Mouse (Mus musculus): Measurements from ENCODE around the gene Apba3.

Gene Apba3

DNA sequence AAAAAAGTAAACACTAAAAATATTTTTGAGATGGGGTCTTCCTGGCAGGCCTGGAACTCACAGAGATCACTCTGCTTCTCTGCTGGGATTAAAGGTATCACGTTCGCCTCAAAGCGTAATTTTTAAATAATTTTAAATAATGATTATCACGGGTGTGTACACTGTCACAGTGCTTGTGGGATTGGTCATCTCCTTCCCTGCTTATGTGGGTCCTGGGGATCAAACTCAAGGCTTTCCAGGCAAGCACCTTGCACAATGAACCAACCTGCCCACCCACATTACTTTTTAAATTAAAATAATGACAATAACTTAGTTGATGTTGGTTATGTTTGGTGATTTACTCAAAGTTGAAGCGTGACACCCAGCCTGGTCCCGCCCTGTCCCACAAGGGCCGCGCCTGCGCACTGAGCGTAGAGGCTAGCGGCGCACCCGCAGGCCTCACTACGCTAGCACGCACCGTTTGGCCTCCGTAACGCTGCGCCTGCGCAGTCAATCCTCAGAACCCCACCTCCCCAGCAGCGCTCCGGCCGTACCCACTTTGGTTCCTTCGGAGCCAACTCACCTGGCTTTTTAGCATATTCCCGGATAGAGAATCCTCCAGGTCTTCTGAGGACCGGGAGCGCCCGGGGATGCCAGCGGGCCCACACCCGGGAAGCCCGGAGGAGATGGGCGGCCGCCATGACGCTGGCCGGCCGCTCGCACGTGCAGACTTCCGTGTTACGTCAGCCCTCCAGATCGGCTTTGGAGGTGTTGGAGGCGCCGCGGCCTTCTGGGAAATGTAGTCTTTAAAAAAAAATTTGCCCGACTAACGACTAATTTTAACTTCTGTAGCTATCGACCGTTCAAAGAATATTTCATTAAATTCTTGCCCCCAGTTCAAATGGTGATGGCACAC is at the start of gene Apba3, which contains the start of gene Mrpl54:
Gene Apba3 (plus strand): TSS at position 750 of the 895 bp plus-strand sequence.
Gene Mrpl54 (minus strand): TSS at position 724 of the 895 bp plus-strand sequence.
- in situ Hi-C loops (cut with MboI; ENCODE audit: unreplicated experiment in 2 of 2), result no loop called here

DNA sequence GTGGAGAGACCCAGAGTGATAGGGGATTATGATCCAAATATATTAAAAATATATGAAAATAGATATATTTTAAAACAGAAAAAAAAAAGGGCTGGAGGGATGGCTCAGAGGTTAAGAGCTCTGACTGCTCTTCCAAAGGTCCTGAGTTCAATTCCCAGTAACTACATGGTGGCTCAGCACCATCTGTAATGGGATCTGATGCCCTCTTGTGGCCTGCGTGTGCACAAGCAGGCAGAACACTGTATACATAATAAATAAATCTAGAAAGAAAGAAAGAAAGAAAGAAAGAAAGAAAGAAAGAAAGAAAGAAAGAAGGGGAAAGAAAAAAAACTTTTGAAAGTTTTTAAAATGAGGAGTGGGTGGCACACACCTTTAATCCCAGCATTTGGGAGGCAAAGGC is 49.5 kb upstream of the Apba3 start:
- in situ Hi-C loops (cut with MboI; ENCODE audit: unreplicated experiment in 2 of 2), result loop anchor here in 1 of 2 experiments (25.0 kb wide), 1 partner anchor 945 kb away; no protein-coding TSS in a partner anchor

DNA sequence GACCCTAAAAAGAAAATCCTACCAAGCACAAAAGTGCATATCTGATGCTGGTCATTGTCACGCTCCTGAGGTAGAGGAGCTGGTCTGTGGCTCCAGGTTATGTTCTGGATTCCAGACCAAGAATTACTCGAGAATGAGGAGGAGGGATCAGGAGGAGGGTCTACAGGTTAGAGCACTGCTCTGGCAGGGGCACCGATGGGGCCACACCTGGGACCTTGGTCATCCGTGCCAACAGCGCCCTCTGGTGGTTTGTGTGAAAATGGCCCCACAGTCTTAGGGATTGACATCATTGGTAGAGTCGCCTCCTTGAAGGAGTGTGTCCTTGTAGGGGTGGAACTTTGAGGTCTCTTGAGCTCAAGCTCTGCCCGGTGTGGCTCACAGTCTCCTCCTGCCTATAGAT is 48.8 kb upstream of the Apba3 start:
- in situ Hi-C loops (cut with MboI; ENCODE audit: unreplicated experiment in 2 of 2), result loop anchor here in 1 of 2 experiments (25.0 kb wide), 1 partner anchor 944 kb away; no protein-coding TSS in a partner anchor

DNA sequence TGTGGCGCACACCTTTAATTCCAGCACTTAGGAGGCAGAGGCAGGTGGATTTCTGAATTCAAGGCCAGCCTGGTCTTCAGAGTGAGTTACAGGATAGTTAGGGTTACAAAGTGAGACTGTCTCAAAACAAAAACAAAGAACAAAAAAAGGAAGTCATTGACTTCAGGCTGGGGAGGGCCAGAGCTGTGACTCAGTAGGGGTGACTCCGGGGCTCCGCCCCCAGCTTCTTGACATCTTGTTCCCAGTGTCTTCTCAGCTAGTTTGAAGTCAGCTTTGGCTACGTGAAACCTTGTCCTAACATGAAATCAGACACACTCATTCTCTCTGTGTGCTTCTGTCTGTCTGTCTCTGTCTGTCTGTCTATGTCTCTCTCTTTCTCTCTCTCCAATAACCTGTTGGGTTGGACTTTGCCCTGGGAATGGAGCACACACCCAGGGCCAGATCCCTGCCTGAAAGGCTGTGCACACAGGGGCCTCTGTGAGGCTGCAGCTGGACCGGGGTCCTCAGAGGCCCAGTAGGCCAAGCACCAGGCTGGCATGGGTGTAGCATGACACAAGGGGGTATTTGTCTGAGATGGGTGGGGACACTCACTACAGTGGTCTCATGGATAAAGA is 45.3 kb upstream of the Apba3 start:
- in situ Hi-C loops (cut with MboI; ENCODE audit: unreplicated experiment in 2 of 2), result loop anchor here in 1 of 2 experiments (25.0 kb wide), 1 partner anchor 941 kb away; no protein-coding TSS in a partner anchor

DNA sequence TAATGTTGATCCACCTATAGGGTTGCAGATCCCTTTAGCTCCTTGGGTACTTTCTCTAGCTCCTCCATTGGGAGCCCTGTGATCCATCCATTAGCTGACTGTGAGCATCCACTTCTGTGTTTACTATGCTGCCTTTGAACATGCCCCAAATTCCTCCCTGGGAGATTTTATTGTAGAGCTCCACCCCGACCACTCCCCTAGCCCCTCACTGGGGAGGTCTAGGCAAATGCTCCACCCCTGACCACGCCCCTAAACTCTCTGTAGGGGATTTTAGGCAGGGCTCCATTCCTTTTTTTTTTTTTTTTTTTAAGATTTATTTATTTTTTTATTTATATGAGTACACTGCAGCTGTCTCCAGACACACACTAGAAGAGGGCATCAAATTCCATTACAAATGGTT is 43.0 kb upstream of the Apba3 start:
- in situ Hi-C loops (cut with MboI; ENCODE audit: unreplicated experiment in 2 of 2), result loop anchor here in 1 of 2 experiments (25.0 kb wide), 1 partner anchor 939 kb away; no protein-coding TSS in a partner anchor

DNA sequence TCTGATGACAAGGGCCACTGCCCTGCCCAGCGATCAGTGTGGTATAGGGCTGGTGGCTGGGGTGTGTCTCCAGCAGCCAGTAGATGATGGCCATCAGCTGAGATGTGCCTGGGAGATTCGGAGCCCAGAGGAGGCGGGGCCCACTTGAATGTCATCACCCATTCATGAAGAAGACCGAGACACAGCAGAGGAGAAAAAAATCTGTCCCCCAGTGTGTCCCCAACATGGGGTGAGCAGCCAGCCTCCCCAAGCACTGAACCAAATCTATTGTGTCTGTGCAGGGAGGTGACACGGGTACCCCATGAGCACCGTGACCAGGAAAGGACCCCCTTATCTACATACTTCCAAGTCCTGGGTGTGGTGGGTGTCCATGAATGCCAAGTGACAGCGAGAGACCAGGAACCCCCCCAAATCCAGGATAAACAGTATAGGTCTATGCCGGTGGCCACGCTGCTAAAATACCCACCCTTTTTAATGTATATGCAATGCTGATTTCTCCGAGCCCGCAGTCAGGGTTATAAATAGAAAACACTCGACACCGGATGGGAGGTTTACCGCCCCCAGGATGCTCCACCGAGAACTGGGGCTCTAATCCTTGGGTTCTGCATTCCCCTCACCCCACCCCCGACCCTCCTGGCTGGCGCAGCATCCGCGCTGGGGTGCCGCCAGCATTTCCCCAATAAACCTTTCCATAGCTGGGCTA is 36.9 kb upstream of the Apba3 start:
- in situ Hi-C loops (cut with MboI; ENCODE audit: unreplicated experiment in 2 of 2), result no loop called here

DNA sequence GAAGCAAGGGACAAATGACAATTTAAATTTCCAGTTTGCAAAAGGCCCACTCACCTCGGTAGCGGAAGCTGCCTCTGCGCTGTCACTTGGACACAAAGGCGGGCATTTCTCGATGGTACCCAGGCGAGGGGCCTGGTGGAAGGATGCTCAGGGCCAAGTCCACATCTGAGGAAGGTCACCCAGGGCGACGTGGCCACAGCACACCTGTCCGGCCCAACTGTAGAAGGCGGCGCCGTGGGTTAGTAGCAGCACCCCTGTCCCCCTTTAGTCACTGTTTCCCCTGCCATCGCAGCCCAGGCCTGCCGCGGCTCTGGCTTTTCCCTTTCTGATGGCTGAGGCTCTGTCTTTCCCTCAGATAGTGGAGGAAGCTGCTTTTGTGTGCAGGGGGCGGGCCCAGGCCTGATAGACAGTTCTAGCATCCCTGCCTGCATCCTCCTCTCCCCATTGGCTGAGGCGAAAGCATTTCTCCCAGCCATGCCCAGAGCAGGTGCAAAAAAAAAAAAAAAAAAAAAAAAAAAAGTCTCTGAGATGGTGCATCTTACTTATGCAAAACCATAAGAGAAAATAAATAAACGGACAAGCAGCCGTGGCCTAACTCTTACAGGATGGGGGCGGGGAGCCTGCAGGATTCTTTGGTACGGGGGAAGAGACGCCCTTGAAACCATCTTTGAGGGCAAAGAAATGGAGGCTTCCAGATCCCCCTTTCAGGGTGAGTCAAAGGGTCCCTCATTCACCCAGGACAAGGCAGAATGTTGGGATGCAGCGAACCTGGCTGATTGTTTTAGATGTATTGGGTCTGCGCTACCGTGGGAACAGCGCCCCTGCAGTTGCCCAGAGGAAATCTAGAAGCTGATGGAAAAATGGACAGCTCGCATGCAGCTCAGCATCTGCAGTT is 36.1 kb upstream of the Apba3 start, which contains the start of gene Atcay:
Gene Atcay (minus strand): TSS at position 396 of the 895 bp plus-strand sequence.
- in situ Hi-C loops (cut with MboI; ENCODE audit: unreplicated experiment in 2 of 2), result no loop called here

DNA sequence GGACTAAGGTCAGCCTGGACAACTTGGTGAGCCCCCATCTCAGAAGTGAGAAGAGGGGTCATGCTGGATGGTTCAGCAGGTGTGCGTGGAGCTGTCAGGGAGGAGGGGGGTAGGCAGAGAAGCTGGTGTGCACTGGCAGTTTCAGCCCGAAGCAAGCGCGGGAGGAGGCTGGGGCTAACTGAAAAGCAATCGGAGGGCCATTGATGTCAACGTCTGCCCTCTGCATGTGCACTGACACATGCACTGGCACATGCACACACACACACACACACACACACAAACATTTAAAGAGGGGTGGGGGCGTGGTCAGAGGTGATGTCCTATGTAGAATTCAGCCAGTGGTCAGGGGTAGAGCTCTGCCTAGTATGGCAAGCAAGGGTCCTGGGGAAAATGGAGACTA is 35.3 kb upstream of the Apba3 start:
- in situ Hi-C loops (cut with MboI; ENCODE audit: unreplicated experiment in 2 of 2), result no loop called here

DNA sequence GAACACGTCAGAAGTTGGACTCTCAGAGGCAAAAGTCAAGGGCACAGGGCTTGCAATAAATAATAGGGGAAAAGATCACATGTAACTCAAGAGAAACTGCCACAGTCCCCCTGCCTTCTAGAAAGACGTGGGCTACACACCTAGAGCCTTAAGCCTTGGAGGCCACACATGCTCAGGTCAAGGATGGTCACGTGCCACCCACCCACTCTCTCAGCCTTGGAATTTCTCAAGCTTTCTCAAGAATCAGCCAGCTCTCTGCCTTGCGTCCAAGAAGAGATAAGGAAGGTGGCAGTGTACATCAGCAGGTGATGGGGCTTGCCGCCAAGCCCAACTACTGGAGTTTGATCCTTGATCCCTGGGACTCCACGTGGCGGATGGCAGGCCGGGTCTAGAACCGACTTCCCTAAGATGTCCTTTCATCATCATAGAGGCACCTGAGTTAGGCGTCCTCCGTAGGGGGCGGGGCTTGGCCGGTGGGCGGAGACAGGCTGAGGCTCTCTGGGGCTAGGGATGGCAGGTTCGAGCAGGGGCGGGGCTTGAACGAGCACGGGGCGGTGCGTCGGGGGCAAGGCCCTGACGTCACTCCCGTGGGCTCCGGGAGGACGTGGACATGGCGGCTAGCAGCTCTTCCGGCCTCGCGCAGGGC is 34.1 kb upstream of the Apba3 start, which contains the start of gene Zfr2:
Gene Zfr2 (plus strand): TSS at position 576 of the 646 bp plus-strand sequence.
- in situ Hi-C loops (cut with MboI; ENCODE audit: unreplicated experiment in 2 of 2), result no loop called here

DNA sequence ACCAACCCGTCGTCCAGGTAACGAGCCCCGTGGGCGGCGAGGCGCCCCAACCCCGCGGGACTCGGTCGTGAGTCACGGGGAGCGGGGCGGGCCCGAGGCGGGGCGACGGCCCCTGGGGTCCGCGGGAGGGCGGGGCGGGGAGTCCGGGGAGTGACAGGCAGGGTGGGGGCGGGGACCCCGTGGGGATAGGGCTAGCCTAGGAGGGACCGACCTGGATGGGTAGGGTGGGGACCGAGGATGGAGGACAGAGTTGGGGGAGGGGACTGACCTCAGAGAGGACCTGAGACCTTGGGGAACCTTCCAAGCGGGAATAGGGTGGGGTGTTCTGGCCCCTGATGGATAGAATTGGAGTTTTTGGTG is 33.6 kb upstream of the Apba3 start:
- in situ Hi-C loops (cut with MboI; ENCODE audit: unreplicated experiment in 2 of 2), result no loop called here

DNA sequence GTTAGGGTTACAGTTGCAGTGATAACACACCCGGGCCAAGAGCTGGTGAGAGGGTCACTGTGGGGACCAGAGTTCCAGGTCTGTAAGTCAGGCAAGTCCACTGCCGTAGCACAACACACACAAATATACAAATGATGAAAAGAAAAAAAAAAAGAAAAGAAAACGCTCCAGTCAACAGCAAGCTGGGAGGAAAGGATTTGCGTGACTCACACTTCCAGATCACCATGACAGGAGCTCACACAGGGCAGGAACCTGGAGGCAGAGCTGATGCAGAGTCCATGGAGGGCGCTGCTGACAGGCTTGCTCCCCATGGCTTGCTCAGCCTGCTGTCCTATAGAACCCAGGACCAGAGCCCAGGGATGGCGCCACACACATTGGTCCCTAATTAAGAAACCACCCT is 32.6 kb upstream of the Apba3 start:
- in situ Hi-C loops (cut with MboI; ENCODE audit: unreplicated experiment in 2 of 2), result no loop called here

DNA sequence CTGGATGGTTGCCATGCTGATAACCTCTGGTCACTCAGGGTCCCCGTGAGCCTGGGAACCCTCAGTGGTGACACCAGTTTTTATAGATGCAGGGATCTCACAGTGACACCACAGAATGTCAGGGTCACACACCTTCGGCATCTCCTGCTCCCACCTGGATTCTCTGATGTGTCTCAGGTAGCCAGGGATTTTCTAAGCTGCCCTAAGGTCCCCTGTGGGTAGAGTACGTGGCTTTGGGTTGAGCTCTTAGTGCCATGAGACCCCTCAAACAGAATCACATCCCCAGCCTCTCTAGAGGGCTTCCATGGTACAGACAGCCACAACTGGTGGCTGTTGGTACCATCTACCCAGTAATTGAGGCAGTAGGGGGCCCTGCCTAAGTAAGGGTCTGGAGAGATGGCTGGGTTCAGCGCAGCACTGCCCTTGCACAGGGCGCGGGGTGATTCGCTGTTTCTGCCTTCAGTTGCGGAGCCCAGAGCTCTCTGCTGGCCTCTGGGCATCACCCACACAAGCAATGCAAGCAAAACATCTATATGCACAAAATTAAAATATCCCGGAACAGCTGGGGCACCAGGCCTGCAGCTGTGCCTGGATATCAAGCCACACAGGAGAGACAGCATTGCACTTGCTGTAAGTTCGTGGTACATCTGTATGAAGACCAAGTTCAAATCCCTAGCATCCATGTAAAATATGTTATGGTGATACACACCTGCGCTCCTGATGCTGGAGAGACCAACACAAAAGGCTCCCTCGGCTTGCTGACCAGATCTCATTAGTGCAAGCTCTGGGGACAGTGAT is 30.1 kb upstream of the Apba3 start:
- in situ Hi-C loops (cut with MboI; ENCODE audit: unreplicated experiment in 2 of 2), result no loop called here

DNA sequence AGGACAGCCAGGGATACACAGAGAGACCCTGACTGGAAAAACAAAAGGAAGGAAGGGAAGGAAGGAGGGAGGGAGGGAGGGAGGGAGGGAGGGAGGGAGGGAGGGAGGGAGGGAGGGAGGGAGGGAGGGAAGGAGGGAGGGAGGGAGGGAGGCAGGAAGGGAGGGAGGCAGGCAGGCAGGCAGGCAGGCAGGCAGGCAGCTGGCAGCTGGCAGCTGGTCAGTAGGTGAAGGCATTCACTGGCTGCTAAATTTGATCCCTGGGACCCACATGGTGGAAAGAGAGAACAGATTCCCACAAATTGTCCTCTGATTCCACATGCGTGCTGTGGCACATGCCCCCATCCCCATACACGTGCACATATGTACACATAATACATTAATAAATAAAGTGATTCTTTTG is 28.1 kb upstream of the Apba3 start:
- in situ Hi-C loops (cut with MboI; ENCODE audit: unreplicated experiment in 2 of 2), result no loop called here

DNA sequence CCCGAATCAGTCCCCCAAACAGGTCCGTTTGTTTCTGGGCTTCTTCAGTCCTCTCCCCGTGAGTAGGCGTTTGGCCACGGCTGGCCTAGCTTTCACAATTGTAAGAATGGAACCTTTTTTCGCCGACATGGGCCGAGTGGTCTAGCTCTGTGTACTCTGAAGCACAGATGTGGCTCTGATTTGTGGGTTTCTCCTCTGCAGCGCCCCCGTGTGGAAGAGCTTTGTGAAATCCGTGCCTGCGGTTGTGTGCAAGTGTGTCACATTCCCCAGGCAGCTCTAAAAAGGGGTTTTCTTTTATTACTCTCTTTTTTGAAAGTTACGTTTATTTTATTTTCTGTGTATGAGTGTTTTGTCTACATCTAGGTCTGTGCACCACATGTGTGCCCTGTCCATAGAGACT is 25.9 kb upstream of the Apba3 start:
- in situ Hi-C loops (cut with MboI; ENCODE audit: unreplicated experiment in 2 of 2), result no loop called here

DNA sequence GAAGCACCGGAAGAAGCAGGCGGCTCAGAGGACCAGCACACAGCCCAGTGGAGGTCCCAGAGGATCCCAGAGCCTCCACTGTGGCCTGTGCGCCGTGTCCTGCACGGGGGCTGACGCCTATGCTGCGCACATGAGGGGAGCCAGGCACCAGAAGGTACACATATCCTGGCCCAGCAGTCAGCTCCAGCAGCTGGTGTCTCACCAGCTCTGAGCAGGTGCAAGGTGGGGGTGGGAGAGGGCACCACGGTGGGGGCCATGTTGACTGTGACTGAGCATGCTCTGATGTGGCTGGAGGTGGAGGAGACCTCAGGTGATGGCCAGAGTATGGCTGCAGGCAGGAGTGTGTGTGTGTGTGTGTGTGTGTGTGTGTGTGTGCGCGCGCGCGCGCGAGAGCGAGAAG is 24.7 kb upstream of the Apba3 start:
- in situ Hi-C loops (cut with MboI; ENCODE audit: unreplicated experiment in 2 of 2), result no loop called here

DNA sequence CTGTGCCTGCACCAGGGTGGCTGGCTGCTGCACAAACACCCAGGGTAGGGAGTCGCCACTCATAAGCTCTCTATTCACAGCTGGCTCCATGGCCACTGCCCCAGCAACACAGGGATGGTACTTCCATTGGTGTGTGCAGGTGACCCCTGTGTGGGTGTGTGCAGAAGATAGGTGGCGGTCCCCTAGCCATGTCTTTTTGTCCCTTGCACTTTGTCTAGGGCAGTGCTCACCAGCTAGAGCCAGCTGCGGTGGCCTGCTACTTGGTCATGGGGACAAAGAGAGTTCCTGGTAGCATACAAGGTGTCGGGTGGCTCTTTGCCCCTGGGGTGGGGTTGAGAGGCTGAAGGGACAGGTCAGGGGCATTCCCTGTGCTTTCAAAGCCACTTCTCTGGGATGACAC is 22.6 kb upstream of the Apba3 start:
- in situ Hi-C loops (cut with MboI; ENCODE audit: unreplicated experiment in 2 of 2), result no loop called here

DNA sequence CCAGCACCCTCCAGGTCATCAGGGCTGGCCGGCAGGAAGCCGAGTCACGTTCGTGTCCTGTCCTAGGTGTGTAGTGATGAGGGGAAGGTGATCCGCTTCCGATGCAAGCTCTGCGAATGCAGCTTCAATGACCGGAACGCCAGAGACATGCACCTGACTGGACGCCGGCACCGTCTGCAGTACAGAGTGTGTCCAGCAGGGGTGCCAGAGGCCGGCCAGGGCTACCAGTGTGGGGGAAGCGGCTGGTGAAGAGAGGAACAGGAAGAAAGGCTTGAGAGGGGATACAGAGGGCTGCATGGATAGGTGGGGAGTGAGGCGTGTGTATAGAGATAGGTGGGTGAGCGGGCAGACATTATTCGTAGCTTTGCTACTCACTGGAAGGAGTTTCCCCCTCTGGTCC is 22.2 kb upstream of the Apba3 start:
- in situ Hi-C loops (cut with MboI; ENCODE audit: unreplicated experiment in 2 of 2), result no loop called here

DNA sequence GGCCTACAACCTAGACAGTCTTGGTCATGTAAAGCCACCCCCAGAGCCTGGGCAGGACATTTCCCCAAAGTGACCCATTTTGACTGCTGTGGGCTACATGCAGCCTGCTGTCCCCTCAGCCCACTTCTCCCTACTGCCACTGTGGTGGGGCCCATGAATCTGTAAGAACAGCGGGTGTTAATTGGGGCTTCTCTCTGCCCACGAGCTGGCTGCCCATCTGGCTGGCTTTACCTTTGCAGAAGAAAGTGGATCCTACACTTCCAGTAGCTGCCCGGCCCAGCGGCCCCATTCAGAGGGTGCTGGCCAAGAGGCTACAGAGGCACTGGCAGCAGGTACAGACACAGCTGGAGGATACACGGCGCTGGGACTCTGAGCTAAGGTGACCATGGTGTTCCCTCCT is 21.6 kb upstream of the Apba3 start:
- in situ Hi-C loops (cut with MboI; ENCODE audit: unreplicated experiment in 2 of 2), result loop anchor here (5.0 kb wide), 1 partner anchor 42 kb away; no protein-coding TSS in a partner anchor

DNA sequence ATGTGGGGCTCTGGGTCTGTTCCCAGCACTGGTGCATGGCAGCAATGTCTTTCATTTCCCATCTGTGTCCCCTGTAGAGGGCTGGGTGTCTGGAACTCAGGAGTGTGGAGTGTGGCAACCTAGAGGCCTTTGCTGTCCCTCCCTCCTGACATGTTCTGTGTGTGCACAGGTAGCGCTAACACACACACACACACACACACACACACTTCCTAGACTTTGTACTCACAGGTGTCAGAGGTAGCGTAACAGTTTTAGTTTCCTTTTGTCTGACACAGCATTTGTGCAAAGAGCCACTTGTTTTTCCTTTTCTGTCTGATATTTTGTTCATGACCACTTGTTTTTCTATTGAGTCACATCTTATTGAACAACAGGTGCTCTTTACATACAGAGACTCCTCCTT is 19.0 kb upstream of the Apba3 start:
- in situ Hi-C loops (cut with MboI; ENCODE audit: unreplicated experiment in 2 of 2), result loop anchor here (5.0 kb wide), 1 partner anchor 39 kb away; no protein-coding TSS in a partner anchor

Data from v-Abl transformed pro-B cells (cell line).